Mouse (Mus musculus) kidney, embryonic 14.5 days (tissue): ENCODE measurements around the gene P2rx3. TPM values are rescaled to one million over a fixed set of nuclear protein-coding genes. Genes with fewer than 3 reads are reported as not detected.
A peak's percentile ranks its signal among the peaks of the same experiment; 100 is the strongest.

Source experiments
- ATAC-seq: fragments of 200-750 bp; cut with Nextera tagmentation; 2 replicates; pipeline ENCODE4 v1.8.0; 2017; ENCODE audit warnings: moderate number of reproducible peaks, mild to moderate bottlenecking, moderate TSS enrichment, moderate library complexity; ENCODE audit not compliant: low FRiP score, low TSS enrichment
- H3K27ac ChIP-seq: fragments of 300-500 bp; sonication (generic); 2 replicates; pipeline ENCODE4 v1.5.1; 2014; ENCODE audit warnings: low read depth, mild to moderate bottlenecking, low read length, moderate library complexity, mixed read lengths
- H3K27me3 ChIP-seq: fragments of 300-500 bp; sonication (generic); 2 replicates; pipeline ENCODE4 v1.6.1; 2014; ENCODE audit warnings: mild to moderate bottlenecking, low read length; ENCODE audit not compliant: control insufficient read depth, insufficient read depth
- H3K36me3 ChIP-seq: fragments of 300-500 bp; sonication (generic); 2 replicates; pipeline ENCODE4 v1.6.1; 2014; ENCODE audit warnings: low read length, mixed read lengths; ENCODE audit not compliant: control insufficient read depth, insufficient read depth
- H3K4me1 ChIP-seq: fragments of 300-500 bp; sonication (generic); 2 replicates; pipeline ENCODE4 v1.6.1; 2014; ENCODE audit warnings: low read length, mixed read lengths; ENCODE audit not compliant: control insufficient read depth, insufficient read depth
- H3K4me2 ChIP-seq: fragments of 300-500 bp; sonication (generic); replicated peaks from 2 replicates; pipeline ENCODE4 v1.6.1; 2014; ENCODE audit warnings: low read depth, mild to moderate bottlenecking, low read length
- H3K4me3 ChIP-seq: fragments of 300-500 bp; sonication (generic); 2 replicates; pipeline ENCODE4 v1.5.1; 2014; ENCODE audit warnings: mild to moderate bottlenecking, low read length
- H3K9ac ChIP-seq: fragments of 300-500 bp; sonication (generic); 2 replicates; pipeline ENCODE4 v1.6.1; 2014; ENCODE audit warnings: low read depth, mild to moderate bottlenecking, low read length, moderate library complexity
- H3K9me3 ChIP-seq: fragments of 300-500 bp; sonication (generic); 2 replicates; pipeline ENCODE4 v1.6.1; 2016; ENCODE audit warnings: low read length; ENCODE audit not compliant: control insufficient read depth
- whole genome bisulfite sequencing: fragments of 180-500 bp; shearing (Covaris S2); extraction: QIAGEN DNeasy Blood & Tissue Kit; methylation state at CpG from one replicate; pipeline ENCODE4 v1.1.7; 2014; 5-methylcytosine and 5-hydroxymethylcytosine counted together
- polyA plus RNA-seq: library from polyadenylated mRNA; unstranded; fragments of >200 nt; fragmentation: Nextera tagmentation; extraction: Ambion mirVana; gene quantifications from 2 replicates; pipeline ENCODE4 v1.2.1, GENCODE M21; 2014

Gene P2rx3
- polyA plus RNA-seq, 1 experiment from 2014 or later = 0.53 TPM

- no peak overlapping the region for H3K9ac ChIP-seq
- no peak overlapping the region for H3K4me2 ChIP-seq
- no peaks in the 10 kb centered on the region for H3K9me3 ChIP-seq
- 0 out of 2 replicates have a peak, but pooled peaks have one; percentile 68 for ATAC-seq
- H3K27ac ChIP-seq = no peak overlapping the region
- 60% methylated on average over 5 of the region's 5 CpGs for WGBS
- peaks cover 47% of the 10 kb centered on the region; the same call in 1 of the 2 replicates for H3K36me3 ChIP-seq
- H3K27me3 ChIP-seq = no peaks in the 10 kb centered on the region
- no peaks in the 10 kb centered on the region for H3K4me1 ChIP-seq
- no peak overlapping the region for H3K4me3 ChIP-seq
Measured at GRCm38 (mm10) chr2:84956274-84956673, 81.0 kb downstream of the P2rx3 start.

DNA sequence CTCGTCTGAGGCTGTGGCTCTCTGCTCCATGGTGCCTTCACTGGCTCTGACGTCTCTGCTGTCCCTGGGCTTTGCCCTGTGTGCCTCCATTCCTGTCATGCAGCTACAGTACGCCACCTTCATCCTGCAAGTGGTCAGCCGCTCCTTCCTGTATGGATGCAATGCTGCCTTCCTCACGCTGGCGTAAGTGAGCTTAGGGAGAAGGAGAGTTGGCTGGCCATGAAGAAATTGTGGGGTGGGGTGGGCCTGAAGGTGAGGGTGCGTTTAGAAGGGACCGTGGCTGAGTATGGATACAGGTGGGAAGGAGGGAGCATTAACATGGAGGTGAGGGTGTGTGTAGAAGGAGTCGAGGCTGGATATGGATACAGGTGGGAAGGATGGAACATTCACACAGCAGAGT is 81.8 kb downstream of the P2rx3 start:
- H3K4me1 ChIP-seq = no peaks in the 10 kb centered on the region
- H3K4me3 ChIP-seq = no peak overlapping the region
- no peaks in the 10 kb centered on the region for H3K9me3 ChIP-seq
- H3K9ac ChIP-seq = no peak overlapping the region
- WGBS = 90% methylated on average over 9 of the region's 9 CpGs
- peaks cover 54% of the 10 kb centered on the region for H3K36me3 ChIP-seq
- no peaks in the 10 kb centered on the region for H3K27me3 ChIP-seq
- no peak for ATAC-seq
- no peak overlapping the region for H3K4me2 ChIP-seq
- no peak overlapping the region for H3K27ac ChIP-seq

- 81% methylated on average over 4 of the region's 4 CpGs for WGBS
- Histone ChIP-seq H3K27me3 (no peaks in the 10 kb centered on the region), H3K9ac (no peak overlapping the region), H3K9me3 (no peaks in the 10 kb centered on the region), H3K4me3 (no peak overlapping the region), H3K4me1 (no peaks in the 10 kb centered on the region), H3K27ac (no peak overlapping the region), H3K4me2 (no peak overlapping the region), H3K36me3 (peaks cover 75% of the 10 kb centered on the region)
- no peak for ATAC-seq
Measured at GRCm38 (mm10) chr2:84952693-84953092, 84.6 kb downstream of the P2rx3 start.

- H3K4me2 ChIP-seq = no peak overlapping the region
- no peaks in the 10 kb centered on the region for H3K4me1 ChIP-seq
- WGBS = 97% methylated on average over 1 of the region's 1 CpGs
- no peaks in the 10 kb centered on the region for H3K9me3 ChIP-seq
- H3K9ac ChIP-seq = no peak overlapping the region
- peaks cover 76% of the 10 kb centered on the region for H3K36me3 ChIP-seq
- no peaks in the 10 kb centered on the region for H3K27me3 ChIP-seq
- no peak for ATAC-seq
- no peak overlapping the region for H3K27ac ChIP-seq
- no peak overlapping the region for H3K4me3 ChIP-seq
Measured at GRCm38 (mm10) chr2:84952251-84952650, 85.0 kb downstream of the P2rx3 start.

- H3K27ac ChIP-seq = no peak overlapping the region
- no peak for ATAC-seq
- no peaks in the 10 kb centered on the region for H3K9me3 ChIP-seq
- no peak overlapping the region for H3K9ac ChIP-seq
- H3K4me2 ChIP-seq = no peak overlapping the region
- H3K4me1 ChIP-seq = no peaks in the 10 kb centered on the region
- 95% methylated on average over 8 of the region's 8 CpGs for WGBS
- H3K4me3 ChIP-seq = no peak overlapping the region
- no peaks in the 10 kb centered on the region for H3K27me3 ChIP-seq
- peaks cover 81% of the 10 kb centered on the region for H3K36me3 ChIP-seq
Measured at GRCm38 (mm10) chr2:84951027-84951426, 86.2 kb downstream of the P2rx3 start.

GRCm38 (mm10) chr2:84948721-84949120 is 88.5 kb downstream of the P2rx3 start:
- Histone ChIP-seq H3K27me3 (no peaks in the 10 kb centered on the region), H3K4me2 (no peak overlapping the region), H3K9ac (no peak overlapping the region), H3K36me3 (peaks cover 81% of the 10 kb centered on the region), H3K4me1 (no peaks in the 10 kb centered on the region), H3K9me3 (no peaks in the 10 kb centered on the region), H3K4me3 (no peak overlapping the region), H3K27ac (no peak overlapping the region)
- WGBS = 95% methylated on average over 2 of the region's 2 CpGs
- ATAC-seq = no peak

Other genes with a start within 250 kb of the P2rx3 start
- 25.3 and 29.0 TPM in 2 replicates for gene Ube2l6, start 238.6 kb downstream of the P2rx3 start, polyA plus RNA-seq
- 0.16 and 0.24 TPM in 2 replicates for gene Smtnl1, start 214.8 kb downstream of the P2rx3 start, polyA plus RNA-seq
- 65.3 and 79.4 TPM in 2 replicates for gene Timm10, start 210.5 kb downstream of the P2rx3 start, polyA plus RNA-seq
- gene Slc43a1, start 198.6 kb downstream of the P2rx3 start, polyA plus RNA-seq = 15.5 and 19.4 TPM in 2 replicates
- gene Rtn4rl2, start 150.8 kb downstream of the P2rx3 start, polyA plus RNA-seq = 1.6 and 2.1 TPM in 2 replicates
- 41.1 and 53.7 TPM in 2 replicates for gene Slc43a3, start 100.9 kb downstream of the P2rx3 start, polyA plus RNA-seq
- gene Prg2, start 57.0 kb downstream of the P2rx3 start, polyA plus RNA-seq = not detected in 2 replicates
- gene Prg3, start 49.2 kb downstream of the P2rx3 start, polyA plus RNA-seq = not detected in 2 replicates
- 260 and 334 TPM in 2 replicates for gene Ssrp1, start 228 bp downstream of the P2rx3 start, polyA plus RNA-seq
- 8.1 and 10.1 TPM in 2 replicates for gene Tnks1bp1, start 10.6 kb upstream of the P2rx3 start, polyA plus RNA-seq
- gene Aplnr, start 98.8 kb upstream of the P2rx3 start, polyA plus RNA-seq = 54.0 and 67.7 TPM in 2 replicates
- 0.39 and 0.47 TPM in 2 replicates for gene Lrrc55, start 159.7 kb upstream of the P2rx3 start, polyA plus RNA-seq